Mouse (Mus musculus): Measurements from ENCODE around the gene Sh3bp4. TPM values are rescaled to one million over a fixed set of nuclear protein-coding genes. Genes with fewer than 3 reads are reported as not detected.

Gene Sh3bp4
- total and polyA plus RNA-seq, 3 experiments: not detected

DNA sequence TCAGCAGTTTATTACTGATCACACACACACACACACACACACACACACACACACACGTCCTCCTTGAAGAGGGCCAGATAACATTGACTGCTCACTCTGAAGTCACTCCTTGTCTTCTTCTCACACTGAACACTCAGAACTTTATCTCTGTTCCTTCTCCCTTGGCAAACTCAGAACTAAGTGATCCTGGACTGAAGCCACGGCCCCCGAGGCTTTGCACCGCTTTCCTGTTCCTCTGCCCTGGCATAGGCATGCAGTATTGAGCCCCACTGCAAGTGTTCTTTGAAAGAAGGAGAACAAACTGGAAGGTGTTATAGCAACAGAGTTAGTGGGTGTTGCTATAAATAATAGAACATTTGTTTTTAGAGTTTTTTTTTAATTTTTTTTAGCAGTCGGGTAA lies 68.1 kb downstream of the Sh3bp4 start:
- H3K36me3 ChIP-seq (replicated peaks in 1 of 2; ENCODE audit: control insufficient read depth in 1 of 2, insufficient read depth in 1 of 2, low read length in 1 of 2): no peaks in the 10 kb centered on the region
- in situ Hi-C loops (cut with MboI; ENCODE audit: low pct_ligation_motif_present, low pct_unique_long_range_greater_than_20kb, low sequenced_read_pairs) (no loop called here), dilution Hi-C loops (cut with MboI; ENCODE audit: extremely low pct_ligation_motif_present, extremely low pct_unique_long_range_greater_than_20kb, low sequenced_read_pairs) (no loop called here)
- H3K4me1 ChIP-seq (ENCODE audit: control insufficient read depth in 1 of 2, insufficient read depth in 2 of 2): no peaks in the 10 kb centered on the region
- H3K27ac ChIP-seq (ENCODE audit: insufficient read depth, low read depth): no peak overlapping the region
- no peaks in the 10 kb centered on the region for H3K79me2 ChIP-seq (replicated peaks; ENCODE audit: control insufficient read depth, extremely low read depth, insufficient read depth, poor library complexity, severe bottlenecking)
- no peaks in the 10 kb centered on the region for H3K27me3 ChIP-seq (replicated peaks)
- H3K9ac ChIP-seq (ENCODE audit: insufficient read depth, low read depth): no peak overlapping the region
- no peak overlapping the region for H3K4me3 ChIP-seq (replicated peaks in 1 of 3; ENCODE audit: low read depth in 2 of 3, low read length in 2 of 3, poor library complexity in 1 of 3)
- DNase-seq (ENCODE audit: extremely low read depth): no peak
- no peak overlapping the region for H3K4me2 ChIP-seq (ENCODE audit: insufficient read depth, low read depth, poor library complexity, severe bottlenecking)
- peaks cover 93% of the 10 kb centered on the region for H3K9me3 ChIP-seq (replicated peaks; ENCODE audit: low read length)
- TF ChIP-seq MAZ (IDR thresholded peaks at IDR 0.05; ENCODE audit: low read depth, low read length) (no peak), HCFC1 (IDR thresholded peaks at IDR 0.05; ENCODE audit: low read depth, low read length) (no peak), CHD1 (IDR thresholded peaks at IDR 0.05; ENCODE audit: low read depth, low read length) (no peak), ZMIZ1 (IDR thresholded peaks at IDR 0.05; ENCODE audit: low read depth, low read length) (no peak), MXI1 (IDR thresholded peaks at IDR 0.05; ENCODE audit: low read depth, low read length) (no peak), JUND (conservative IDR thresholded peaks at IDR 0.05; ENCODE audit: low read depth, low read length) (no peak), PAX5 (IDR thresholded peaks at IDR 0.05; ENCODE audit: low read length) (no peak), POLR2AphosphoS2 (IDR thresholded peaks at IDR 0.05; ENCODE audit: low read depth, low read length) (no peak), ZNF384 (IDR thresholded peaks at IDR 0.05; ENCODE audit: low read depth, low read length) (no peak), TCF12 (IDR thresholded peaks at IDR 0.05; ENCODE audit: low read depth, low read length) (no peak), UBTF (IDR thresholded peaks at IDR 0.05; ENCODE audit: low read depth, low read length) (no peak), ZC3H11A (IDR thresholded peaks at IDR 0.05; ENCODE audit: low read depth, low read length) (no peak), MAX (IDR thresholded peaks at IDR 0.05; ENCODE audit: low read length) (no peak), RCOR1 (conservative IDR thresholded peaks at IDR 0.05; ENCODE audit: low read depth, low read length) (no peak), JUN (IDR thresholded peaks at IDR 0.05; ENCODE audit: insufficient read depth, low read depth, low read length) (no peak), IRF4 (IDR thresholded peaks at IDR 0.05; ENCODE audit: low read depth, low read length) (no peak), ETS1 (conservative IDR thresholded peaks at IDR 0.05; ENCODE audit: low read depth, low read length) (no peak), MAFK (IDR thresholded peaks at IDR 0.05; ENCODE audit: insufficient replicate concordance, low read length) (no peak)

DNA sequence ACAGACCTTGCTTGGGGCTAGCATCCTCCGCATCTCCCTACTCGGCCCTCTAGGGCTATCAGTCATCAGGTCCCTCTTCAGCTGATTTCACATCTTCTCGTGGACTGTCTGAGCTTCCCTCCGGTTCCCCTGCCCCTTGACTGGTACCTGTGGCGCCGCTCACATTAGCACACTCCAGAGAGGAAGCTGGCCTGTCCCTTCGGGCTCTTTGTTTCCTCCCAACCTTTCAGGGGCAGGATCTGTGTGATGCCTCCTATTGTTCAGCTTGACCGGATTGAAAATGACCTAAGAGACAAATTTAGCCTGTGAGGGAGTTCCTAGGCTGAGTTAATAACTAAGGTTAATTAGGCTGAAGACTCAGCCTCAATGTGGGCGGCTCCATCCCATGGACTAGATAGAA lies 69.9 kb downstream of the Sh3bp4 start:
- Histone ChIP-seq H3K9me3 (replicated peaks; ENCODE audit: low read length) (peaks cover 94% of the 10 kb centered on the region), H3K36me3 (replicated peaks in 1 of 2; ENCODE audit: control insufficient read depth in 1 of 2, insufficient read depth in 1 of 2, low read length in 1 of 2) (no peaks in the 10 kb centered on the region), H3K4me1 (ENCODE audit: control insufficient read depth in 1 of 2, insufficient read depth in 2 of 2) (no peaks in the 10 kb centered on the region), H3K79me2 (replicated peaks; ENCODE audit: control insufficient read depth, extremely low read depth, insufficient read depth, poor library complexity, severe bottlenecking) (no peaks in the 10 kb centered on the region), H3K9ac (ENCODE audit: insufficient read depth, low read depth) (no peak overlapping the region), H3K27ac (ENCODE audit: insufficient read depth, low read depth) (no peak overlapping the region), H3K27me3 (replicated peaks) (no peaks in the 10 kb centered on the region), H3K4me2 (ENCODE audit: insufficient read depth, low read depth, poor library complexity, severe bottlenecking) (no peak overlapping the region), H3K4me3 (replicated peaks in 1 of 3; ENCODE audit: low read depth in 2 of 3, low read length in 2 of 3, poor library complexity in 1 of 3) (no peak overlapping the region)
- no peak for TF ChIP-seq ZMIZ1 (IDR thresholded peaks at IDR 0.05; ENCODE audit: low read depth, low read length)
- TF ChIP-seq RAD21 (IDR thresholded peaks at IDR 0.05; ENCODE audit: low read depth, low read length): no peak
- TF ChIP-seq NRF1 (IDR thresholded peaks at IDR 0.05; ENCODE audit: low read depth, low read length): no peak
- no peak for TF ChIP-seq KAT2A (IDR thresholded peaks at IDR 0.05; ENCODE audit: insufficient replicate concordance, low read length)
- no peak for TF ChIP-seq USF2 (conservative IDR thresholded peaks at IDR 0.05; ENCODE audit: low read depth, low read length)
- TF ChIP-seq SMC3 (IDR thresholded peaks at IDR 0.05; ENCODE audit: low read depth, low read length): no peak
- TF ChIP-seq TBP (conservative IDR thresholded peaks at IDR 0.05; ENCODE audit: low read depth, low read length): no peak
- no peak for TF ChIP-seq MXI1 (IDR thresholded peaks at IDR 0.05; ENCODE audit: low read depth, low read length)
- no peak for TF ChIP-seq ZKSCAN1 (IDR thresholded peaks at IDR 0.05; ENCODE audit: borderline replicate concordance, low read depth, low read length)
- no peak for TF ChIP-seq CTCF (conservative IDR thresholded peaks at IDR 0.05 in 1 of 2, IDR thresholded peaks at IDR 0.05 in 1 of 2; ENCODE audit: low read depth in 2 of 2, low read length in 2 of 2)
- no peak for TF ChIP-seq UBTF (IDR thresholded peaks at IDR 0.05; ENCODE audit: low read depth, low read length)
- TF ChIP-seq USF1 (IDR thresholded peaks at IDR 0.05; ENCODE audit: low read depth, low read length): no peak
- no peak for TF ChIP-seq MAX (IDR thresholded peaks at IDR 0.05; ENCODE audit: low read length)
- TF ChIP-seq JUN (IDR thresholded peaks at IDR 0.05; ENCODE audit: insufficient read depth, low read depth, low read length): no peak
- no peak for TF ChIP-seq BHLHE40 (IDR thresholded peaks at IDR 0.05; ENCODE audit: low read depth, low read length)
- no peak for TF ChIP-seq MAFK (IDR thresholded peaks at IDR 0.05; ENCODE audit: insufficient replicate concordance, low read length)
- TF ChIP-seq CHD1 (IDR thresholded peaks at IDR 0.05; ENCODE audit: low read depth, low read length): no peak
- no peak for TF ChIP-seq POLR2A (IDR thresholded peaks at IDR 0.05; ENCODE audit: low read depth, low read length)
- TF ChIP-seq CHD2 (IDR thresholded peaks at IDR 0.05; ENCODE audit: low read length): no peak
- no peak for DNase-seq (ENCODE audit: extremely low read depth)
- in situ Hi-C loops (cut with MboI; ENCODE audit: low pct_ligation_motif_present, low pct_unique_long_range_greater_than_20kb, low sequenced_read_pairs): no loop called here
- dilution Hi-C loops (cut with MboI; ENCODE audit: extremely low pct_ligation_motif_present, extremely low pct_unique_long_range_greater_than_20kb, low sequenced_read_pairs): no loop called here
